Mouse (Mus musculus) liver, embryonic 14.5 days (tissue): ENCODE measurements around the gene Opalin.

Experiments used
- CTCF ChIP-seq: IDR thresholded peaks from 2 replicates; pipeline ENCODE4 v1.5.1; 2016; ENCODE audit warnings: antibody characterized with exemption, low read depth, control low read depth
- EP300 ChIP-seq: IDR thresholded peaks from 2 replicates; pipeline ENCODE4 v1.6.1; 2016; ENCODE audit warnings: antibody characterized with exemption, low read depth

DNA sequence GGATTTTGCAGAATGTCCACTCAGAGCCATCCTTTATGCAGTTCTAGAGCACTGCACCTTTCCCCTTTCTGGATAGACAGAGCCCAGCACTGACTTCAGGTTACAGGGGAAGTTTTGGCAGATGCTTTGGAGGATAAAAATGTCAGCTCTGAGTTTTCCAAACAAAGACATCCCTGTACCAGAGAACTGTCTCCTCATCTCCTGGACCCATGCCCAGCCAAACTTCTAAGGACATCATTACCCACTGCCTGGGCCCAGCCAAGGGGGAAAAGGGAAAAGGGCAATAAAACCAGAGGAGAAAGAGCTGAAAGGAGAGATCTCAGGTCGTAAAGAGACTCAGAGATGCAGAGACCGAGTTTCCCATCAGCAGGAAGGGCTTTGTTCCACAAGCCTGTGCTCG is 46.1 kb upstream of the Opalin start:
- no peak for TF ChIP-seq CTCF
- no peak for TF ChIP-seq EP300
